Mouse (Mus musculus): ENCODE results near the gene Itpkb. TPM values are rescaled to one million over a fixed set of nuclear protein-coding genes. Genes with fewer than 3 reads are reported as not detected.

The Itpkb gene
- polyA plus RNA-seq, 1 experiment from 2014 or later = 1.4 TPM

- no peak overlapping the region for H3K9ac ChIP-seq (replicated peaks)
- H3K4me3 ChIP-seq (ENCODE audit: low read depth, low read length) = no peak overlapping the region
- 79% methylated on average over 18 of the region's 18 CpGs for WGBS (ENCODE audit: insufficient replicate concordance)
Measured at GRCm38 (mm10) chr1:180407727-180408719, 77.7 kb downstream of the Itpkb start.

GRCm38 (mm10) chr1:180408832-180409231 lies 78.5 kb downstream of the Itpkb start:
- H3K9me3 ChIP-seq (ENCODE audit: low read length) = no peaks in the 10 kb centered on the region
- peaks cover 31% of the 10 kb centered on the region for H3K4me1 ChIP-seq (ENCODE audit: insufficient read depth)
- no peak overlapping the region for H3K4me3 ChIP-seq (ENCODE audit: low read depth, low read length)
- 52% methylated on average over 9 of the region's 9 CpGs for WGBS (ENCODE audit: insufficient replicate concordance)
- no peaks in the 10 kb centered on the region for H3K27me3 ChIP-seq (ENCODE audit: insufficient read depth, low read length)
- TF ChIP-seq EP300 (IDR thresholded peaks at IDR 0.05; ENCODE audit: low read depth) (no peak), CTCF (IDR thresholded peaks at IDR 0.05; ENCODE audit: low read depth) (no peak)
- H3K36me3 ChIP-seq (replicated peaks; ENCODE audit: insufficient read depth, low read length) = no peaks in the 10 kb centered on the region
- no peak overlapping the region for H3K27ac ChIP-seq (ENCODE audit: low read depth)
- DNase-seq (peak; percentile 33), ATAC-seq (peak; percentile 16; the same call in 1 of the 2 replicates)
- H3K4me2 ChIP-seq (ENCODE audit: low read depth, low read length) = no peak overlapping the region
- H3K9ac ChIP-seq (replicated peaks) = no peak overlapping the region

More at GRCm38 (mm10) chr1:180407727-180408719, 77.7 kb downstream of the Itpkb start:
- Histone ChIP-seq H3K4me1 (ENCODE audit: insufficient read depth) (peaks cover 37% of the 10 kb centered on the region), H3K27me3 (ENCODE audit: insufficient read depth, low read length) (no peaks in the 10 kb centered on the region), H3K4me2 (ENCODE audit: low read depth, low read length) (no peak overlapping the region), H3K9me3 (ENCODE audit: low read length) (no peaks in the 10 kb centered on the region), H3K27ac (ENCODE audit: low read depth) (no peak overlapping the region), H3K36me3 (replicated peaks; ENCODE audit: insufficient read depth, low read length) (no peaks in the 10 kb centered on the region)
- ATAC-seq = no peak
- DNase-seq = no peak
- no peak for TF ChIP-seq CTCF (IDR thresholded peaks at IDR 0.05; ENCODE audit: low read depth)
- TF ChIP-seq EP300 (IDR thresholded peaks at IDR 0.05; ENCODE audit: low read depth) = no peak

GRCm38 (mm10) chr1:180409771-180410170 lies 79.5 kb downstream of the Itpkb start:
- Histone ChIP-seq H3K4me2 (ENCODE audit: low read depth, low read length) (no peak overlapping the region), H3K9me3 (ENCODE audit: low read length) (no peaks in the 10 kb centered on the region)

GRCm38 (mm10) chr1:180410306-180410705 lies 80.0 kb downstream of the Itpkb start:
- peaks cover 2% of the 10 kb centered on the region; the same call in 1 of the 2 replicates for H3K36me3 ChIP-seq (replicated peaks; ENCODE audit: insufficient read depth, low read length)
- no peak overlapping the region for H3K4me3 ChIP-seq (ENCODE audit: low read depth, low read length)
- H3K4me2 ChIP-seq (ENCODE audit: low read depth, low read length) = no peak overlapping the region
- peak; percentile 12 for DNase-seq
- H3K4me1 ChIP-seq (ENCODE audit: insufficient read depth) = peaks cover 20% of the 10 kb centered on the region
- H3K9ac ChIP-seq (replicated peaks) = no peak overlapping the region
- TF ChIP-seq EP300 (IDR thresholded peaks at IDR 0.05; ENCODE audit: low read depth) (no peak), CTCF (IDR thresholded peaks at IDR 0.05; ENCODE audit: low read depth) (no peak)
- H3K9me3 ChIP-seq (ENCODE audit: low read length) = no peaks in the 10 kb centered on the region
- no peak for ATAC-seq
- H3K27me3 ChIP-seq (ENCODE audit: insufficient read depth, low read length) = no peaks in the 10 kb centered on the region
- 63% methylated on average over 7 of the region's 7 CpGs for WGBS (ENCODE audit: insufficient replicate concordance)
- no peak overlapping the region for H3K27ac ChIP-seq (ENCODE audit: low read depth)

More at GRCm38 (mm10) chr1:180409771-180410170, 79.5 kb downstream of the Itpkb start:
- TF ChIP-seq CTCF (IDR thresholded peaks at IDR 0.05; ENCODE audit: low read depth) (no peak), EP300 (IDR thresholded peaks at IDR 0.05; ENCODE audit: low read depth) (no peak)
- H3K4me3 ChIP-seq (ENCODE audit: low read depth, low read length) = no peak overlapping the region
- H3K27ac ChIP-seq (ENCODE audit: low read depth) = no peak overlapping the region
- H3K27me3 ChIP-seq (ENCODE audit: insufficient read depth, low read length) = no peaks in the 10 kb centered on the region
- peaks cover 25% of the 10 kb centered on the region for H3K4me1 ChIP-seq (ENCODE audit: insufficient read depth)
- peaks cover 2% of the 10 kb centered on the region; the same call in 1 of the 2 replicates for H3K36me3 ChIP-seq (replicated peaks; ENCODE audit: insufficient read depth, low read length)
- WGBS (ENCODE audit: insufficient replicate concordance) = 53% methylated on average over 5 of the region's 5 CpGs
- DNase-seq (no peak), ATAC-seq (no peak)
- no peak overlapping the region for H3K9ac ChIP-seq (replicated peaks)

GRCm38 (mm10) chr1:180415064-180415463 lies 84.8 kb downstream of the Itpkb start:
- no peak overlapping the region for H3K27ac ChIP-seq (ENCODE audit: low read depth)
- no peaks in the 10 kb centered on the region for H3K27me3 ChIP-seq (ENCODE audit: insufficient read depth, low read length)
- H3K9ac ChIP-seq (replicated peaks) = no peak overlapping the region
- ATAC-seq = no peak
- no peak overlapping the region for H3K4me2 ChIP-seq (ENCODE audit: low read depth, low read length)
- no peak overlapping the region for H3K4me3 ChIP-seq (ENCODE audit: low read depth, low read length)
- TF ChIP-seq EP300 (IDR thresholded peaks at IDR 0.05; ENCODE audit: low read depth) (no peak), CTCF (IDR thresholded peaks at IDR 0.05; ENCODE audit: low read depth) (no peak)
- H3K9me3 ChIP-seq (ENCODE audit: low read length) = no peaks in the 10 kb centered on the region
- DNase-seq = no peak
- peaks cover 11% of the 10 kb centered on the region for H3K36me3 ChIP-seq (replicated peaks; ENCODE audit: insufficient read depth, low read length)
- 60% methylated on average over 4 of the region's 4 CpGs for WGBS (ENCODE audit: insufficient replicate concordance)
- no peaks in the 10 kb centered on the region; the same call in 1 of the 2 replicates for H3K4me1 ChIP-seq (ENCODE audit: insufficient read depth)

GRCm38 (mm10) chr1:180415836-180416235 lies 85.6 kb downstream of the Itpkb start:
- 82% methylated on average over 7 of the region's 7 CpGs for WGBS (ENCODE audit: insufficient replicate concordance)
- ATAC-seq = no peak
- Histone ChIP-seq H3K36me3 (replicated peaks; ENCODE audit: insufficient read depth, low read length) (peaks cover 11% of the 10 kb centered on the region), H3K4me2 (ENCODE audit: low read depth, low read length) (no peak overlapping the region), H3K27ac (ENCODE audit: low read depth) (no peak overlapping the region), H3K9me3 (ENCODE audit: low read length) (no peaks in the 10 kb centered on the region), H3K4me1 (ENCODE audit: insufficient read depth) (no peaks in the 10 kb centered on the region; the same call in 1 of the 2 replicates), H3K9ac (replicated peaks) (no peak overlapping the region), H3K4me3 (ENCODE audit: low read depth, low read length) (no peak overlapping the region), H3K27me3 (ENCODE audit: insufficient read depth, low read length) (no peaks in the 10 kb centered on the region)
- TF ChIP-seq CTCF (IDR thresholded peaks at IDR 0.05; ENCODE audit: low read depth) (no peak), EP300 (IDR thresholded peaks at IDR 0.05; ENCODE audit: low read depth) (no peak)
- DNase-seq = no peak
